Mouse (Mus musculus): ENCODE data around the gene Ttll10.

The Ttll10 gene

GRCm38 (mm10) chr4:156028580-156028979, 30.6 kb downstream of the Ttll10 start:
- peak; percentile 59 for DNase-seq (ENCODE audit: low read depth, low spot score)

DNA sequence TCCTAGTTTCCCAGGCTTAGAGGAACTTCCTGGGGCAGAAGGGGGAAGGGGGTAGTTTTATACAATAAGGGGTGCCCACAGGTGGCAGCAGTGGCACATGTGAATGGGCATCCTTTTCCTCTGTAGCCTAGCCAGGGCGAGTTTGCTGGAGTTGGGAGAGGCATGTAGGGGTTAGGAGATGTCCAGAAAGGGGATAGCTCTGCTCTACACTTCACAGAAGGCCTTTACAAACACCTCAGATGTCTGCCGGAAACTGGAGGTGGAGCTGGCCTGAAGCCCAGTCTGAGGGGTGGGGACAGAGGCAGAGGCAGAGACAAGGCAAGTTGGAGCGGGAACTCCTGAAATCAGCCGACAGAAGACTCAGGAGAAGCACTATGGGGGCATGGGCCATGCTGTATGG, 33.2 kb downstream of the Ttll10 start, which contains the start of gene Tnfrsf18:
Gene Tnfrsf18 (plus strand): TSS at position 152 of the 400 bp plus-strand sequence.
- DNase-seq (ENCODE audit: low read depth, low spot score): peak; percentile 82

DNA sequence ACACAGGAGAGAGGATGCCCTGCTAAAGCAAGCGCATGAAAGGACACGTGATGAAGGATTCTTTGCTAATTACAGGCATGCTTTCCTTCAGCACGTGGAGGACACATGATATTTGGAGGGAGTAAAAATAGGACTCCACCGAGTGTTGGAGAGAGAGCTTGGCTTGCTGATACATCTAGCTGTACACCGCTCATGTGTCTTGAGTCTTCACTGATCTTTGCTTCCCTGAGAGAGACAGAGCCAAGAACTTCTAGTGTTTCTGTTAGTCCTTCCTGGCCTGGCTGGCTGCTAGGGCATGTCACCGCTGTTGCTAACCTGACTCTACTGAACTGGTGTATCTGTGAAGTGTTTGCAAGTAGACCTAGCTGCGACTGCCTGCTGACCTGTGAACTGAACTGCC, 35.0 kb downstream of the Ttll10 start:
- no peak for DNase-seq (ENCODE audit: low read depth, low spot score)

GRCm38 (mm10) chr4:156023520-156023919, 35.7 kb downstream of the Ttll10 start:
- DNase-seq (ENCODE audit: low read depth, low spot score): peak; percentile 59

DNA sequence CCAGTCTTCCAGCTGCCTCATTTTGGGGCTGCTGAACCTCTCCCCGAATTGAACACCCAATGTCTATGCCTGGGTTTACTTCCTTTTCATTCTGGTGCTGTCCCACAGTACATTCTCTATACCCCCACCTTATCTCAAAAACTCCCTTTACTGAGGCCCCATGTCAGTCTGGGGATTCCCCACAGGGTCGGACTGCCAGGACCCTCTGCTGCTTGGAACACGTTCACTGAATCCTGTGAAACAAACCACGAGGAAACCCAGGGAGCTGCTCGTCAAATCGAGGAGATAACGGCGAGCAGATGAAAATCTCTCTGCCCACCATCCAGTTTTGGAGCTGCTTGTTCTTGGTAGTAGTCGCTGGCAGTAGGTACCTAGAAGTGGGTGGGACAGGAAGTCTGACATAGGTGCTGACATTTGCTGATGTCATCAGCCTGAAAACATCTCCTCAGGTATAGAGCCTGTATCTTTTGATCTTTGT, 37.2 kb downstream of the Ttll10 start:
- peak; percentile 94 for DNase-seq (ENCODE audit: low read depth, low spot score)

DNA sequence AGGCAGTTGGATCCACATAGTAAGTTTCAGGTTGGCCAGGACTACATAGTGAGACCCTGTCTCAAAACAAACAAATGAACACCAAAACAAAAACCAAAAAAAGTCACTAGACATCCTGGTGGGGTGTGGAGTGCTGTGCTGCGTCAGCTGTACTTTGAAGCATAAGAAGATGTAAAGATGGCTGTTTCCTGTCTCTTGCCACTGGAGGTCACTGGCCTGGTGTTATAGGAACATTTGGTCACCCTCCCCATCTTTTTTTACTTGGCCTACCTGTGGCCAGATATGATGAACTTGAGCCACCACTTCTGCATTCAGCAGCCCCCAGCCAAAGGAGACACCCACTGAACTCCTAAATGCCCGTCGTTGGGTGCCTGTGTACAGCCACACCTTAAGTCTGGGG, 37.8 kb downstream of the Ttll10 start:
- peak; percentile 81 for DNase-seq (ENCODE audit: low read depth, low spot score)

- DNase-seq (ENCODE audit: low read depth, low spot score): no peak
Measured at GRCm38 (mm10) chr4:156019771-156020170, 39.4 kb downstream of the Ttll10 start.

GRCm38 (mm10) chr4:156014436-156014835, 44.8 kb downstream of the Ttll10 start:
- DNase-seq (ENCODE audit: low read depth, low spot score): no peak

DNA sequence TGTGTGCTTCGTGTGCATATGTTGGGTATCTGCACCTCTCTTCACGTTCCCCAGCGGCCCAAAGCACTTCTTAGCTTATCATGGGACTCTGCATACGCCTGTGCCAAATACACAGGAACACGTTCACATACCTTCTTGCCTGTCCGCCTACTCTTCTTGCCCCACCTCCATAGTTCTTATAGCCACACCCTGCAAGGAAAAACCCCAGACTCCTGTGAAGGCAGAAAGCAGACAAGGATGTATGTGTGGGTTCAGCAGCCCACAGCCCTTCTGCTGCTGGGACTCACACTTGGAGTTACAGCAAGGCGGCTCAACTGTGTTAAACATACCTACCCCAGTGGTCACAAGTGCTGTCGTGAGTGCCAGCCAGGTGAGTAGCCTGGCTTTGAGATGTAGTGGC, 45.6 kb downstream of the Ttll10 start, which contains the start of gene Tnfrsf4:
Gene Tnfrsf4 (plus strand): TSS at position 207 of the 400 bp plus-strand sequence.
- peak; percentile 88 for DNase-seq (ENCODE audit: low read depth, low spot score)

GRCm38 (mm10) chr4:156008369-156008768, 50.8 kb downstream of the Ttll10 start:
- DNase-seq (ENCODE audit: low read depth, low spot score): peak; percentile 66

- peak; percentile 76 for DNase-seq (ENCODE audit: low read depth, low spot score)
Measured at GRCm38 (mm10) chr4:156004109-156004508, 55.1 kb downstream of the Ttll10 start.

- DNase-seq (ENCODE audit: low read depth, low spot score): no peak
Measured at GRCm38 (mm10) chr4:155993606-155994005, 65.6 kb downstream of the Ttll10 start.

- peak; percentile 97 for DNase-seq (ENCODE audit: low read depth, low spot score)
Measured at GRCm38 (mm10) chr4:155992906-155993547, 66.2 kb downstream of the Ttll10 start.

DNA sequence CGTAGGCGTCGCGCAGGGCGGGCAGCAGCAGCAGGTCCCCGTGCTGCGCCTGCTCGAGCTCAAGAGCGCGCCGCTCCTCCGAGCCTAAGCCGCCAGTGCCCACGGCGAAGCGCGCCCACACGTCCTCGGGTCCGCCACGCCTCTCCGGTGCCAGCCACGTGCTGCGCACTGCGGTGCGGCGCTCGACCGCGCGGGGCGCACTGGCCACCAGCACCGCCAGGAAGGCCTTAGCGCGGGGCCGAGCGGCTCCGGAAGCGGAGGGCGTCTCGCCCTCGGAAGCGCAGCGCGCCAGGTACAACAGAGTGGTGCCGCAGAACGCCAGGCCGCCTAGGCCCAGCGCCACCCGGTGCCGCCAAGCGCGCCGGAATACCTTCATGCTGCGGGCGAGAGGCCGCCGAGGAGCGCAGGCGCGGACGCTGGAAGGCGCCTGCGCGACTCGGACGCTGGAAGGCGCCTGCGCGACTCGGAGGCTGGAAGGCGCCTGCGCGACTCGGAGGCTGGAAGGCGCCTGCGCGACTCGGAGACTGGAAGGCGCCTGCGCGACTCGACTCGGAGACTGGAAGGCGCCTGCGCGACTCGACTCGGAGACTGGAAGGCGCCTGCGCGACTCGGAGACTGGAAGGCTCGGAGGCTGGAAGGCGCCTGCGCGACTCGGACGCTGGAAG, 66.8 kb downstream of the Ttll10 start, which contains the start of the genes B3galt6 and Sdf4:
Gene B3galt6 (minus strand): TSS at position 409 of the 665 bp plus-strand sequence.
Gene Sdf4 (plus strand): TSS at position 632 of the 665 bp plus-strand sequence.
- peak; percentile 95 for DNase-seq (ENCODE audit: low read depth, low spot score)

- DNase-seq (ENCODE audit: low read depth, low spot score): no peak
Measured at GRCm38 (mm10) chr4:155991908-155992230, 67.3 kb downstream of the Ttll10 start.

GRCm38 (mm10) chr4:155991211-155991907, 67.9 kb downstream of the Ttll10 start:
- DNase-seq (ENCODE audit: low read depth, low spot score): peak; percentile 20
